Mouse (Mus musculus): ENCODE data around the gene Cnnm2.

DNA sequence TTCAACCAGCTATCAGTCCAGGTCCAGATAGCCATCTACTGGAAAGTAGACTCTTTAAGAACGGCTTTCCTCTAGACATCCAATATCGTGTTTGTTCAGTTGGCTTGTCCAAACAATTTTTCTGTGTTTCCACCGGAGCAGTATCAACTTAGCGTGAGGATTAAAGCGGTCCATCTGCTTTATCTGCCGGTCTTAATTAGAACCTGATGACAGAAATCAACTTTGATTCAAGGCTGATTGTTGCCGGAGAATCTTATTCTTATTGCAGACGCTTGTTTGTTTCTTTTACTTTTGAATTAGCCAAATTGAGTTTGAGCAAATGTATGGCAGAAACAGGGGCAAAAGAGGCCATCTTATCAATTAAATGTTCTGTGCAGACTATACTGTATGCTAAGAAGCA, 32.8 kb downstream of the Cnnm2 start:
- TF ChIP-seq POLR2A (IDR thresholded peaks at IDR 0.05; ENCODE audit: borderline replicate concordance, low read depth, low read length) (no peak), CTCF (IDR thresholded peaks at IDR 0.05; ENCODE audit: low read depth, low read length) (no peak)

Measured in bone marrow macrophage, adult 2 months (primary cell).